Mouse (Mus musculus) midbrain, embryonic 16.5 days (tissue): Measurements from ENCODE around the gene Iqschfp. TPM values are rescaled to one million over a fixed set of nuclear protein-coding genes. Genes with fewer than 3 reads are reported as not detected.

Experiments used
- ATAC-seq: fragments of 200-750 bp; cut with Nextera tagmentation; 2 replicates; pipeline ENCODE4 v1.8.0; 2017; ENCODE audit warnings: moderate TSS enrichment
- H3K27ac ChIP-seq: fragments of 300-500 bp; sonication (generic); 2 replicates; pipeline ENCODE4 v1.5.1; 2014; ENCODE audit warnings: mild to moderate bottlenecking, low read length, mixed read lengths
- H3K27me3 ChIP-seq: fragments of 300-500 bp; sonication (generic); 2 replicates; pipeline ENCODE4 v1.6.1; 2014; ENCODE audit warnings: low read depth, low read length, mixed read lengths; ENCODE audit not compliant: control insufficient read depth, insufficient read depth
- H3K36me3 ChIP-seq: fragments of 300-500 bp; sonication (generic); 2 replicates; pipeline ENCODE4 v1.6.1; 2014; ENCODE audit warnings: mild to moderate bottlenecking, low read length, moderate library complexity, mixed read lengths; ENCODE audit not compliant: control insufficient read depth, insufficient read depth
- H3K4me1 ChIP-seq: fragments of 300-500 bp; sonication (generic); 2 replicates; pipeline ENCODE4 v1.6.1; 2014; ENCODE audit warnings: mild to moderate bottlenecking, low read length, mixed read lengths; ENCODE audit not compliant: control insufficient read depth, insufficient read depth
- H3K4me2 ChIP-seq: fragments of 300-500 bp; sonication (generic); 2 replicates; pipeline ENCODE4 v1.6.1; 2014; ENCODE audit warnings: mild to moderate bottlenecking, low read length, mixed read lengths
- H3K4me3 ChIP-seq: fragments of 300-500 bp; sonication (generic); 2 replicates; pipeline ENCODE4 v1.5.1; 2014; ENCODE audit warnings: low read depth, mild to moderate bottlenecking, low read length, moderate library complexity, mixed read lengths
- H3K9ac ChIP-seq: fragments of 300-500 bp; sonication (generic); 2 replicates; pipeline ENCODE4 v1.6.1; 2014; ENCODE audit warnings: low read depth, low read length, mixed read lengths
- H3K9me3 ChIP-seq: fragments of 300-500 bp; sonication (generic); replicated peaks from 2 replicates; pipeline ENCODE4 v1.6.1; 2014; ENCODE audit warnings: mild to moderate bottlenecking, low read length, mixed read lengths; ENCODE audit not compliant: control insufficient read depth, poor library complexity, severe bottlenecking
- WGBS: fragments of 180-500 bp; shearing (Covaris S2); extraction: QIAGEN DNeasy Blood & Tissue Kit; methylation state at CpG from one replicate; pipeline ENCODE4 v1.1.7; 2014; 5-methylcytosine and 5-hydroxymethylcytosine counted together
- polyA plus RNA-seq: library from polyadenylated mRNA; unstranded; fragments of >200 nt; fragmentation: Nextera tagmentation; extraction: Ambion mirVana; gene quantifications from 2 replicates; pipeline ENCODE4 v1.2.1, GENCODE M21; 2015

Gene Iqschfp
- polyA plus RNA-seq, 1 experiment from 2014 or later, result 6.7 TPM

GRCm38 (mm10) chr3:68453719-68454455, 561.9 kb downstream of the Iqschfp start:
- no peaks in the 10 kb centered on the region for H3K36me3 ChIP-seq
- H3K4me3 ChIP-seq, result no peak overlapping the region
- no peaks in the 10 kb centered on the region for H3K9me3 ChIP-seq
- no peaks in the 10 kb centered on the region for H3K27me3 ChIP-seq
- H3K4me1 ChIP-seq, result no peaks in the 10 kb centered on the region
- ATAC-seq, result no peak
- WGBS, result 63% methylated on average over 10 of the region's 10 CpGs
- H3K27ac ChIP-seq, result no peak overlapping the region
- no peak overlapping the region for H3K9ac ChIP-seq
- no peak overlapping the region for H3K4me2 ChIP-seq

- Histone ChIP-seq H3K27me3 (no peaks in the 10 kb centered on the region), H3K9ac (no peak overlapping the region), H3K36me3 (no peaks in the 10 kb centered on the region), H3K4me3 (no peak overlapping the region), H3K9me3 (no peaks in the 10 kb centered on the region), H3K27ac (no peak overlapping the region), H3K4me1 (peaks cover 10% of the 10 kb centered on the region; the same call in 1 of the 2 replicates), H3K4me2 (no peak overlapping the region)
- no peak for ATAC-seq
- WGBS, result 26% methylated on average over 5 of the region's 5 CpGs
Observed at GRCm38 (mm10) chr3:68466643-68467042, 574.6 kb downstream of the Iqschfp start.

- ATAC-seq, result no peak
- Histone ChIP-seq H3K27me3 (no peaks in the 10 kb centered on the region), H3K36me3 (no peaks in the 10 kb centered on the region), H3K9ac (no peak overlapping the region), H3K9me3 (no peaks in the 10 kb centered on the region), H3K27ac (no peak overlapping the region), H3K4me2 (peak overlapping the region; percentile 36), H3K4me3 (no peak overlapping the region), H3K4me1 (peaks cover 10% of the 10 kb centered on the region; the same call in 1 of the 2 replicates)
- 6% methylated on average over 10 of the region's 10 CpGs for WGBS
Observed at GRCm38 (mm10) chr3:68467941-68468687, 576.1 kb downstream of the Iqschfp start.

GRCm38 (mm10) chr3:68469643-68470042, 577.6 kb downstream of the Iqschfp start:
- H3K4me1 ChIP-seq, result peaks cover 10% of the 10 kb centered on the region; the same call in 1 of the 2 replicates
- H3K9me3 ChIP-seq, result no peaks in the 10 kb centered on the region
- H3K36me3 ChIP-seq, result no peaks in the 10 kb centered on the region
- H3K27ac ChIP-seq, result no peak overlapping the region
- no peak overlapping the region for H3K4me2 ChIP-seq
- WGBS, result 94% methylated on average over 1 of the region's 1 CpGs
- no peak for ATAC-seq
- no peaks in the 10 kb centered on the region for H3K27me3 ChIP-seq
- no peak overlapping the region for H3K9ac ChIP-seq
- no peak overlapping the region for H3K4me3 ChIP-seq

GRCm38 (mm10) chr3:68470061-68470460, 578.0 kb downstream of the Iqschfp start:
- 78% methylated on average over 3 of the region's 3 CpGs for WGBS
- Histone ChIP-seq H3K27me3 (no peaks in the 10 kb centered on the region), H3K9ac (no peak overlapping the region), H3K4me2 (no peak overlapping the region), H3K27ac (no peak overlapping the region), H3K9me3 (no peaks in the 10 kb centered on the region), H3K4me3 (no peak overlapping the region), H3K36me3 (no peaks in the 10 kb centered on the region), H3K4me1 (peaks cover 10% of the 10 kb centered on the region; the same call in 1 of the 2 replicates)
- no peak for ATAC-seq

GRCm38 (mm10) chr3:68470622-68471021, 578.6 kb downstream of the Iqschfp start:
- Histone ChIP-seq H3K4me1 (peaks cover 10% of the 10 kb centered on the region; the same call in 1 of the 2 replicates), H3K9me3 (no peaks in the 10 kb centered on the region), H3K27me3 (no peaks in the 10 kb centered on the region), H3K9ac (no peak overlapping the region), H3K4me3 (no peak overlapping the region), H3K4me2 (no peak overlapping the region), H3K27ac (no peak overlapping the region), H3K36me3 (no peaks in the 10 kb centered on the region)
- 75% methylated on average over 5 of the region's 5 CpGs for WGBS
- no peak for ATAC-seq

- no peak overlapping the region for H3K4me3 ChIP-seq
- H3K9ac ChIP-seq, result no peak overlapping the region
- ATAC-seq, result no peak
- no peak overlapping the region for H3K4me2 ChIP-seq
- no peaks in the 10 kb centered on the region for H3K4me1 ChIP-seq
- WGBS, result 96% methylated on average over 7 of the region's 7 CpGs
- no peaks in the 10 kb centered on the region for H3K9me3 ChIP-seq
- H3K36me3 ChIP-seq, result no peaks in the 10 kb centered on the region
- H3K27me3 ChIP-seq, result no peaks in the 10 kb centered on the region
- no peak overlapping the region for H3K27ac ChIP-seq
Observed at GRCm38 (mm10) chr3:68476336-68476735, 584.3 kb downstream of the Iqschfp start.

GRCm38 (mm10) chr3:68477478-68477877, 585.4 kb downstream of the Iqschfp start:
- no peak overlapping the region for H3K4me2 ChIP-seq
- H3K9me3 ChIP-seq, result no peaks in the 10 kb centered on the region
- H3K27ac ChIP-seq, result no peak overlapping the region
- H3K4me1 ChIP-seq, result no peaks in the 10 kb centered on the region
- 37% methylated on average over 2 of the region's 2 CpGs for WGBS
- no peak for ATAC-seq
- H3K36me3 ChIP-seq, result no peaks in the 10 kb centered on the region
- no peak overlapping the region for H3K4me3 ChIP-seq
- H3K9ac ChIP-seq, result no peak overlapping the region
- H3K27me3 ChIP-seq, result no peaks in the 10 kb centered on the region

GRCm38 (mm10) chr3:68479266-68479665, 587.2 kb downstream of the Iqschfp start:
- Histone ChIP-seq H3K27me3 (no peaks in the 10 kb centered on the region), H3K9ac (no peak overlapping the region), H3K4me1 (no peaks in the 10 kb centered on the region), H3K4me2 (no peak overlapping the region), H3K4me3 (no peak overlapping the region), H3K27ac (no peak overlapping the region), H3K36me3 (no peaks in the 10 kb centered on the region), H3K9me3 (no peaks in the 10 kb centered on the region)
- 85% methylated on average over 6 of the region's 6 CpGs for WGBS
- no peak for ATAC-seq
